ENCODE assay signal across 8 mouse cellular contexts in the genomic region with DNA sequence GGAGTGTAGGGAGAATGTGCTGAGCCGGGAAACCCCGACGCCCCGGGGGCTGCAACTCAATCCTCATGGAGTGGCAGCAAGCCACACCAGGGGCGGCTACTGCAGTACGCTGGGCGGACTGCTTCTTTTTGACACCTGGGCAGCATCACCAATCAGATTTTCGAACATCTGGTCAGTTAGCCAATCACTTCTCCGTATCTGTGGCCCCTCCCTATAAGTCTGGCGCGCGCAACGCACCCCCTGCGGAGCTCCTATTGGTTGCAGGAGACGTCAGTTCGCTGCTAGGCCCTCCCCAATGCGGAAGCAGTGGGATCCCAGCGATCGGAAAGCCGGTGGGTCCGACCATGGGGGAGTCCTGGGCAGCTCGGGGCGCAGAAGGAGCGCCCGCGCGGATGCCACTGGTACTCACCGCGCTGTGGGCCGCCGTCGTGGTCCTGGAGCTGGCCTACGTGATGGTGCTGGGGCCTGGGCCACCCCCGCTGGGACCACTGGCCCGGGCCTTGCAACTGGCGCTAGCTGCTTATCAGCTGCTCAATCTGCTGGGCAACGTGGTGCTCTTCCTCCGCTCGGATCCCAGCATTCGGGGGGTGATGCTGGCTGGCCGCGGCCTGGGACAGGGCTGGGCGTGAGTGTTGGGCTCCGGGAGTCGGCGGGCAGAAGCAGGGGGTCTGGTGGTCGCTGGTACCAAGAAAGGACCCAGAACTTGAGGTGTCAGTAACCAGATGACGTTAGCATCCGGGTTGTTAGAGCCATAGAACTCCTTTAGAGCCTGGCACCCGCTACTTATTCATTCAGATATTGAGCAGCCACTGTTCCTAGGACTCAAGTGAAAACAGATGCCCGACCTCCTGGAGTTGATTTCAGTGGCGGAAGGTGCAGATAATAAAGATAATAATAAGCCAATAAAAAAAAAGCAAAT. TPM values are rescaled to one million over a fixed set of nuclear protein-coding genes. Genes with fewer than 3 reads are reported as not detected.
DNase-seq lines count a peak whose midpoint lies in the region; ATAC-seq lines count a peak whose summit lies in the region.

TSS of gene Zdhhc24 (plus strand) at position 264 of the 919 bp plus-strand sequence.

- ATAC-seq in megakaryocyte progenitor cell, adult 5-6 weeks (replicated peaks; ENCODE audit: poor library complexity) = peak; percentile 98

- peak; percentile 93 for DNase-seq in adipocyte (ENCODE audit: low spot score)
- peak; percentile 95 for DNase-seq in embryo, embryonic 10 days (ENCODE audit: low spot score)
- DNase-seq in gastrocnemius, postnatal 10 days = peak; percentile 94
- DNase-seq in induced T-regulatory cell, adult 2 months (ENCODE audit: low read depth) = peak; percentile 97
- DNase-seq in left cerebral cortex, adult 9 months (ENCODE audit: low spot score in 2 of 2) = peak; percentile 92 to 97
- DNase-seq in right cerebral cortex, postnatal 14 days = peak; percentile 93
- peak; percentile 96 to 97 for DNase-seq in urinary bladder, postnatal 36 days (ENCODE audit: low spot score in 2 of 2)

RNA-seq across cellular contexts. Expression of gene Zdhhc24, which starts in this region (rescaled TPM):
- total RNA-seq in gastrocnemius, postnatal 10 days (2021) = 1 to 10 TPM; 4.5 to 5.3 TPM
- total RNA-seq in megakaryocyte progenitor cell, adult 5-6 weeks (2015) = 6.8 TPM in 2 replicates
- total RNA-seq in megakaryocyte progenitor cell, adult 5-6 weeks (2017) = 3.6 and 6.8 TPM in 2 replicates

Comparison
In these comparisons a context has a peak if more than half of its experiments do, and no peak if none do; other contexts are left out.
1. Peak in every context shown above with its lines: DNase-seq and ATAC-seq.